Mouse (Mus musculus): ENCODE measurements around the gene Cdh22.
A peak's percentile ranks its signal among the peaks of the same experiment; 100 is the strongest.

Cdh22 gene

DNA sequence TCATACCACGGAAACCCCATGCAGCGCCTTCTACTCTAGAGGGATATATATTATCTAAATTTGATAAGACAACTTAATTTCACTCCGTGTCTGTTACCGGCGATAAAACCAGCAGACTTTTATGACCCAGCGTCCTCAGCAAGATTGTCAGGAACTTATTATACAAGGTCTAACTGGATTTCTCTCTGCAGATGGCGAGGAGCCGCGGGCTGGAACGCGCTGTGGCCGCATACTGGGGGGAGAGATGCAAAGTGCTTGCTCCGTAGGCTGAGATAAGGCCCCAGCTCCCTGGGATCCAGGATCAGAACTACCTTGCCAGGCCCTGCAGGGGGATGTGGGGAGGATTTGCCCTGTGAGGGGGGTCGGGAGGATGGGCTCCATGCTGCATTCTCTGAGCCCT, 145.2 kb downstream of the Cdh22 start:
- DNase-seq (ENCODE audit: low read depth, low spot score): no peak

DNA sequence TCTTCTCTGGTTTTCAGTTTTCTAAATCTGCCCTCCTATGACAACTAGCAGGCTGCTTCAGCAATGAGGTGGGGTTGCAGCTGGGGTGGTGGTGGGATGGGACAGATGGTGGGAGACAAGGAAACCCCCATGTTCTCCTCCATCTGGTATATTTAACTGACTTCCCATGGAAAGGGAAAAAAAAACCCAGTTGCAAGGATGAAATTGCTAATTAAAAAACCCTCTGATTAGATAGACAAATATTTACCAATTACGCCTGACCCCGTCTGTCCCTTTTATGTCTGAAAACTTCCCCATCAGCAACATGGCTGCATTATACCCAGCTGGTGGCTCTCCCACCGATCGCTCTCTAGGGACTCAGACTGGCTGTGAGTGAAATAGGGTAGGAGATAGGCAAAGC, 148.0 kb downstream of the Cdh22 start:
- DNase-seq (ENCODE audit: low read depth, low spot score): no peak

GRCm38 (mm10) chr2:165081257-165081656, 153.4 kb downstream of the Cdh22 start:
- DNase-seq (ENCODE audit: low read depth, low spot score): no peak

GRCm38 (mm10) chr2:165080657-165081056, 154.0 kb downstream of the Cdh22 start:
- DNase-seq (ENCODE audit: low read depth, low spot score): no peak

GRCm38 (mm10) chr2:165078605-165079004, 156.0 kb downstream of the Cdh22 start:
- no peak for DNase-seq (ENCODE audit: low read depth, low spot score)

GRCm38 (mm10) chr2:165078045-165078444, 156.6 kb downstream of the Cdh22 start:
- no peak for DNase-seq (ENCODE audit: low read depth, low spot score)

GRCm38 (mm10) chr2:165077055-165077454, 157.6 kb downstream of the Cdh22 start:
- no peak for DNase-seq (ENCODE audit: low read depth, low spot score)

GRCm38 (mm10) chr2:165074937-165075336, 159.7 kb downstream of the Cdh22 start:
- peak; percentile 25 for DNase-seq (ENCODE audit: low read depth, low spot score)

- no peak for DNase-seq (ENCODE audit: low read depth, low spot score)
Measured at GRCm38 (mm10) chr2:165074081-165074884, 160.4 kb downstream of the Cdh22 start.

DNA sequence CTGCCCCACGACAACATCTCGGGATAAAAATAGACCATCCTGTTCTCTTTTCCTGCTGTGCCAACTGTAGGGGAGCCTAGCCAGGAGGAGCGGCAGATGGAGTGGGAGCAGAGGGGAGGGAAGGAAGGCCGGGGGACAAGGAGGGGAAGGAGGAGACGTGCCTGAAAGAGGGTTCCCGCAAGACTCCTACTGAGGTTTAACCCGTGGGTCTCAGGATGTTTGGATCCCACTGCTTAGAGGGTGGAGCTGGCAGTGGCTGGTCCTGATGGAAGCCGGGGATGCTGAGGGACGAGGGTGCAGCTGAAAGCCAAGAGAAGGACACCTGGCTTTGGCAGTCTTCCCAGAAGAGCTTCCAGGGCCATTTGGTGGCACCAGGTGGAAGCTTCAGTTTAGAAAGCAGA, 161.3 kb downstream of the Cdh22 start:
- DNase-seq (ENCODE audit: low read depth, low spot score): no peak

DNA sequence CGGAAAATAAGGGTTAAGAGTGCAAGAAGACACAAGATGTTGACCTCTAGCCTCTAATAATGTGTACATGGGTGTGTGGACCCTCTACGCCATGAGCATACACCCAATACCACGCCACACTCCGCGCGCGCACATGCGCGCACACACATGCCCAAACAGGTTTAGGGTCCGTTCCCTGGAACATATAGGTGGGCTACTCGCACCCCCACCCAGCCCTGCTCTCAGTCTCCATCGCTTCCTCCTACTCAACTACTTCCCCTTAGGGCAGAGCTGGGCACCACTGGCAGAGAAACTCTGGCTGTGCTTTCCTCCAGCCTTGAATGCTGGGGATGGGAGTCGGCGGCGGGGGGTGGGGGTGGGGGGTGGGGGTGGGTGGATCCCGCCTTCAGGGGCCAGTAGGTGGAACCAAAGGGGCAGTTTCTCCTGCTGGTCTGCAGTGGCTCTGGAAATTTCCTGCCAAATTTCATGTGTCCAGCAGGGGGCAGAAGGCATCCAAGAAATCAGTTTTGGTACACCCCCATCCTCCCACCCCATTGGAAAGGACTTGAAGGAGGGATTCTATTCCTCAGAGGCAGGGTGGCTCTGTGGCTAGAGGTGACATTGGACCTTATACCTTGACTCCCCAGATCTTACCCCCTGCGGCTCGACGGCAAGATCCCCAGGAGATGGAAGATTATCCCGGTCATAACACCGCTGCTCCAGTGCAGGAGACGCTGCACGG, 164.4 kb downstream of the Cdh22 start:
- no peak for DNase-seq (ENCODE audit: low read depth, low spot score)

GRCm38 (mm10) chr2:165068806-165069205, 165.8 kb downstream of the Cdh22 start:
- DNase-seq (ENCODE audit: low read depth, low spot score): no peak

DNA sequence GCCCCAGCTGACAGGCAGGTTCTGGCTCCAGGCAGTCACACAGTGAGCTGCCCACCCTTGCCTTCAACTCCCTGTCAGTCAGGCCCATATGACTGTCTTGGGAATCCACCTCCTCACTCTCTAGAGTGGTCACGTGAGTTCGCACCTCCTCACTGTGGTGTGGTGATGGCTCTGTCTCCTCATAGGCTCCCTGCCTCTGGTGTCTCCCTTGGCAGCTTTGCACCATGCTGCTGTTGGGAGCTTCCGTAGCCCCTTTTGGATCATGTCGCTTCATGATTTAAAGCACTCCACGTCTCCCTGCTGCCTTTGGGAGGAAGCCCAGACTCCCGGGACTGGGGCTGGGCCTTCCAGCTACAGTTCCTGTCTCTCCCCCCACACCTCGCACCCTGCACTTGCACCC, 170.2 kb downstream of the Cdh22 start:
- DNase-seq (ENCODE audit: low read depth, low spot score): no peak

GRCm38 (mm10) chr2:165061638-165062433, 172.8 kb downstream of the Cdh22 start:
- DNase-seq (ENCODE audit: low read depth, low spot score): no peak

Measured in c-Kit-negative CD71-positive TER-119-positive erythroid progenitor cells, embryonic 14.5 days (primary cell).